Mouse (Mus musculus) kidney, adult 2 months (tissue): ENCODE results near the gene Lrrc45.

ENCODE experiments used
- CTCF ChIP-seq: fragments of 200-500 bp; conservative IDR thresholded peaks from 2 replicates; pipeline ENCODE4 v1.5.1; 2011; ENCODE audit warnings: low read depth, mild to moderate bottlenecking, control low read depth, low read length, moderate library complexity, mixed read lengths; ENCODE audit not compliant: insufficient read depth, insufficient read length
- POLR2A ChIP-seq: fragments of 200-500 bp; IDR thresholded peaks from one replicate; pipeline ENCODE4 v1.6.1; 2011; ENCODE audit warnings: low read depth, low read length, control low read depth

DNA sequence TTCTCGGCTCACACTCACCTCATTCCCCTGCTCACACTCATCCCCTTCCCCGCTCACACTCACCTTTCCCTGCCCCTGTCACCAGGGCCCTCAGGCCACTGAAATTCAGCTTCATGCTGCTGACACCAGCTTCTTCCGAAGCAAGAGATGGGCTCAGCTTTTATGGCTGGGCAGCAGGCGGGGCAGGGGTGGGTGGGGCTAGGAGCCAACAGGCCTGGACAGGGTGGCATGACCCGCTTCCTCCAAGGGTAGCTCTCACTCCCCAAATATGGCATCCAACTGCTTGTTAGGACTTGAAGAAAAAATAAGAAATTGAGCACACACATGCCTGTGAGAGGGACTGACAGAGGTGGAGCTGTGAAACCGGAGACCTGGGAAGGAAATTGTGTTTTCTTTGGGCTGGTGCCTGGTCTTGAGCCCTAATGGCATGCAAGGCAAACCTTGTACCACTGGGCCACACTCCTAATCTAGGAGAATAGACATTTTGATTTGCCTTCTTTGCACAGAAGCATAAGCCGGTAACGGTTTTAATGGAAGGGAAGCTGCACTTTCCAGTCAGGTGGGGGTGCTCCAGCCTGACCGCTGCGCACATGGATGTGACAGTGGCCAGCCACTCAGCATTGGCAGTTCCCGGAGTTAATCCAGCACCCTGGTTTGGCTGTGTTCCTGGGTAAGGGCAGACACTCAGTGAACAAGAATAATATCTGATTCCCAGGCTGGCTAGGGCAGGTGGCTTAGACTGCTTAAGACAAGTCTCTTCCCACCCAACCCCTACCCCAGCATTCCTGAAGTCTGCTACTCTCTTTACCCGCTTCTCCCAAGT lies 18.3 kb downstream of the Lrrc45 start, which contains the start of gene Cbr2:
- no peak for TF ChIP-seq CTCF
- no peak for TF ChIP-seq POLR2A
